Mouse (Mus musculus): ENCODE measurements around the gene Lrrfip2. TPM values are rescaled to one million over a fixed set of nuclear protein-coding genes. Genes with fewer than 3 reads are reported as not detected.

The Lrrfip2 gene
- total RNA-seq, 2 experiments from 2014 or later, result 32.2 to 34.2 TPM

- DNase-seq (ENCODE audit: low spot score in 2 of 2), result no peak
- intact Hi-C loops (cut with DNase I), result no loop called here
Observed at GRCm38 (mm10) chr9:111152314-111152897, 35.0 kb downstream of the Lrrfip2 start.

GRCm38 (mm10) chr9:111153026-111153425, 35.6 kb downstream of the Lrrfip2 start:
- DNase-seq (ENCODE audit: low spot score in 2 of 2), result no peak
- intact Hi-C loops (cut with DNase I), result no loop called here

- intact Hi-C loops (cut with DNase I), result no loop called here
- no peak for DNase-seq (ENCODE audit: low spot score in 2 of 2)
Observed at GRCm38 (mm10) chr9:111155764-111156458, 38.5 kb downstream of the Lrrfip2 start.

GRCm38 (mm10) chr9:111159562-111159961, 42.2 kb downstream of the Lrrfip2 start:
- intact Hi-C loops (cut with DNase I), result no loop called here
- DNase-seq (ENCODE audit: low spot score in 2 of 2), result peak; percentile 19 to 48

GRCm38 (mm10) chr9:111161213-111161612, 43.8 kb downstream of the Lrrfip2 start:
- DNase-seq (ENCODE audit: low spot score in 2 of 2), result no peak
- intact Hi-C loops (cut with DNase I), result no loop called here

- no peak for DNase-seq (ENCODE audit: low spot score in 2 of 2)
- intact Hi-C loops (cut with DNase I), result no loop called here
Observed at GRCm38 (mm10) chr9:111166612-111167011, 49.2 kb downstream of the Lrrfip2 start.

- intact Hi-C loops (cut with DNase I), result no loop called here
- no peak for DNase-seq (ENCODE audit: low spot score in 2 of 2)
Observed at GRCm38 (mm10) chr9:111170430-111170829, 53.0 kb downstream of the Lrrfip2 start.

GRCm38 (mm10) chr9:111174071-111174470, 56.7 kb downstream of the Lrrfip2 start:
- DNase-seq (ENCODE audit: low spot score in 2 of 2), result no peak
- intact Hi-C loops (cut with DNase I), result no loop called here

GRCm38 (mm10) chr9:111178971-111179370, 61.6 kb downstream of the Lrrfip2 start:
- intact Hi-C loops (cut with DNase I), result no loop called here
- no peak for DNase-seq (ENCODE audit: low spot score in 2 of 2)

GRCm38 (mm10) chr9:111182176-111182575, 64.8 kb downstream of the Lrrfip2 start:
- peak in 1 of 2 experiments; percentile 19 for DNase-seq (ENCODE audit: low spot score in 2 of 2)

GRCm38 (mm10) chr9:111184929-111185328, 67.5 kb downstream of the Lrrfip2 start:
- DNase-seq (ENCODE audit: low spot score in 2 of 2), result no peak
- intact Hi-C loops (cut with DNase I), result no loop called here

More at GRCm38 (mm10) chr9:111182176-111182575, 64.8 kb downstream of the Lrrfip2 start:
- intact Hi-C loops (cut with DNase I), result no loop called here

- DNase-seq (ENCODE audit: low spot score in 2 of 2), result no peak
- intact Hi-C loops (cut with DNase I), result no loop called here
Observed at GRCm38 (mm10) chr9:111186861-111187260, 69.5 kb downstream of the Lrrfip2 start.

GRCm38 (mm10) chr9:111188731-111189130, 71.3 kb downstream of the Lrrfip2 start:
- intact Hi-C loops (cut with DNase I), result no loop called here
- no peak for DNase-seq (ENCODE audit: low spot score in 2 of 2)

- no peak for DNase-seq (ENCODE audit: low spot score in 2 of 2)
Observed at GRCm38 (mm10) chr9:111193211-111193610, 75.8 kb downstream of the Lrrfip2 start.

GRCm38 (mm10) chr9:111197116-111197515, 79.7 kb downstream of the Lrrfip2 start:
- DNase-seq (ENCODE audit: low spot score in 2 of 2), result no peak
- intact Hi-C loops (cut with DNase I), result no loop called here

More at GRCm38 (mm10) chr9:111193211-111193610, 75.8 kb downstream of the Lrrfip2 start:
- intact Hi-C loops (cut with DNase I), result no loop called here

GRCm38 (mm10) chr9:111197712-111198111, 80.3 kb downstream of the Lrrfip2 start:
- DNase-seq (ENCODE audit: low spot score in 2 of 2), result no peak
- intact Hi-C loops (cut with DNase I), result no loop called here

GRCm38 (mm10) chr9:111198332-111198731, 80.9 kb downstream of the Lrrfip2 start:
- intact Hi-C loops (cut with DNase I), result no loop called here
- no peak for DNase-seq (ENCODE audit: low spot score in 2 of 2)

GRCm38 (mm10) chr9:111200208-111200607, 82.8 kb downstream of the Lrrfip2 start:
- no peak for DNase-seq (ENCODE audit: low spot score in 2 of 2)
- intact Hi-C loops (cut with DNase I), result loop anchor here (10.0 kb wide), 2 partner anchors 75 to 105 kb away; no protein-coding TSS in a partner anchor

- intact Hi-C loops (cut with DNase I), result loop anchor here (10.0 kb wide), 2 partner anchors 80 to 110 kb away; no protein-coding TSS in a partner anchor
- DNase-seq (ENCODE audit: low spot score in 2 of 2), result peak; percentile 31 to 46
Observed at GRCm38 (mm10) chr9:111204601-111205375, 87.4 kb downstream of the Lrrfip2 start.

GRCm38 (mm10) chr9:111207683-111208082, 90.3 kb downstream of the Lrrfip2 start:
- intact Hi-C loops (cut with DNase I), result loop anchor here (10.0 kb wide), 2 partner anchors 83 to 113 kb away; no protein-coding TSS in a partner anchor
- no peak for DNase-seq (ENCODE audit: low spot score in 2 of 2)

All from left cerebral cortex, postnatal 14 days (tissue).